In the genomic region with DNA sequence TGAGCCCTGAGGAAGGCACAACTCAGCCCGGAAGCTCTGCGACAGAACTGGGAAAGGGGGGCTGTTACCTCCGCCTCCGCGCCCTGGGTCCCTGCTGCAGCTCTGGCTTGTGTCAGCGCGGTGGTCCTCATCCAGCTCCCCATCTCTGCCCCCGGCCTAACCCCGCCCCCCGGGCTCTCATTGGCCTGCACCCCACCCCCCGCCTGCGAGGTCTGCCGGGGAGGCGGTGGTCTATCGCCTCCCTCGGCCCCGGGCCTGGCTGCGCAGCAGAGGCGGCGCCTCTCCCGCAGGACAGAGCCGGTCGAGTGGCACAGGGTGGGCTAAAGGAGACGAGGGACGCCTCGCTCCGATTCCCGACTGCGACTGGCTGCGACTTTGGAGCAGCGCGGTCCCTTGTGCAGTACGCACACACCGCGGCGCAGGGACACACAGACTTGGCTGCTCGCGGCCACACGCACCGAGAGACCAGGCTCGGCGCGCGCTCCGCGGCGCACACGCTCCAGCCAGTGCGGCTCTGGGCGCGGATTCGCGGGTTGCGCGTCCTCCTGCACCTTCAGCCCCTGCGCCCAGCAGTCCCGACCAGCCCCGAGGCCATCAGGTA, we compare ENCODE assay signal across 8 mouse cellular contexts. TPM values are rescaled to one million over a fixed set of nuclear protein-coding genes. Genes with fewer than 3 reads are reported as not detected.
DNase-seq lines count a peak whose midpoint lies in the region; ATAC-seq and TF ChIP-seq lines count a peak whose summit lies in the region.

A gene (plus strand): TSS at position 208 of the 601 bp plus-strand sequence.

- H3K4me3 ChIP-seq in ES-E14 (ENCODE audit: insufficient read depth in 1 of 2, low read depth in 1 of 2, low read length in 2 of 2, poor library complexity in 1 of 2, severe bottlenecking in 1 of 2), result peak within 1 kb of the TSS; percentile 68 to 72
- H3K4me3 ChIP-seq in embryonic facial prominence, embryonic 13.5 days, result peak within 1 kb of the TSS; percentile 55
- H3K4me3 ChIP-seq in midbrain, postnatal 0 days (ENCODE audit: low read depth, low read length), result peak within 1 kb of the TSS; percentile 79

- in situ Hi-C loops in ES-E14 (cut with MboI; ENCODE audit: low sequenced_read_pairs in 2 of 2, unreplicated experiment in 2 of 2), result no loop called here

- H3K36me3 ChIP-seq in ES-E14 (ENCODE audit: control insufficient read depth, insufficient read depth, low read length, poor library complexity, severe bottlenecking), result no peaks in the 10 kb centered on the region
- no peaks in the 10 kb centered on the region for H3K36me3 ChIP-seq in embryonic facial prominence, embryonic 13.5 days
- H3K36me3 ChIP-seq in midbrain, postnatal 0 days (ENCODE audit: insufficient read depth, low read length), result no peaks in the 10 kb centered on the region

- H3K27me3 ChIP-seq in embryonic facial prominence, embryonic 13.5 days, result peaks cover 76% of the 10 kb centered on the region
- H3K27me3 ChIP-seq in midbrain, postnatal 0 days (ENCODE audit: insufficient read depth, low read length), result no peaks in the 10 kb centered on the region

- no peaks in the 10 kb centered on the region for H3K9me3 ChIP-seq in ES-E14 (ENCODE audit: control insufficient read depth, insufficient read depth, low read depth, low read length)
- H3K9me3 ChIP-seq in embryonic facial prominence, embryonic 13.5 days, result no peaks in the 10 kb centered on the region
- H3K9me3 ChIP-seq in midbrain, postnatal 0 days (ENCODE audit: low read length), result no peaks in the 10 kb centered on the region

- peak; percentile 35 for DNase-seq in ES-E14 (ENCODE audit: low read depth, low spot score)
- DNase-seq in adrenal gland, postnatal 14 days, result peak; percentile 70
- peak; percentile 40 to 45 for DNase-seq in heart, postnatal 10 days
- DNase-seq in left cerebral cortex, adult 8-10 months (ENCODE audit: low spot score in 2 of 2), result peak; percentile 46 to 70
- DNase-seq in midbrain, postnatal 0 days (ENCODE audit: low spot score), result peak; percentile 90
- DNase-seq in urinary bladder, postnatal 36 days (ENCODE audit: low spot score in 2 of 2), result no peak
- DNase-seq in urinary bladder, adult 18-20 months (ENCODE audit: low spot score in 2 of 2), result no peak

- H3K4me2 ChIP-seq in embryonic facial prominence, embryonic 13.5 days, result peak within 1 kb of the TSS; percentile 96
- peak within 1 kb of the TSS; percentile 72 for H3K4me2 ChIP-seq in midbrain, postnatal 0 days (ENCODE audit: low read depth, low read length, poor library complexity, severe bottlenecking)

- peak; percentile 35; the same call in 1 of the 2 replicates for ATAC-seq in embryonic facial prominence, embryonic 13.5 days (ENCODE audit: insufficient number of reproducible peaks, insufficient read depth, low FRiP score, low TSS enrichment, low read depth)
- peak; percentile 88 for ATAC-seq in midbrain, postnatal 0 days (ENCODE audit: low FRiP score)

- H3K27ac ChIP-seq in ES-E14 (ENCODE audit: insufficient read depth, low read depth, low read length, poor library complexity, severe bottlenecking), result no peak within 1 kb of the TSS
- no peak within 1 kb of the TSS for H3K27ac ChIP-seq in embryonic facial prominence, embryonic 13.5 days
- H3K27ac ChIP-seq in midbrain, postnatal 0 days (ENCODE audit: low read depth, low read length), result peak within 1 kb of the TSS; percentile 91

- peak within 1 kb of the TSS; percentile 52 for H3K9ac ChIP-seq in ES-E14 (ENCODE audit: insufficient read depth, low read depth, low read length, poor library complexity, severe bottlenecking)
- H3K9ac ChIP-seq in embryonic facial prominence, embryonic 13.5 days, result peak within 1 kb of the TSS; percentile 65
- peak within 1 kb of the TSS; percentile 93 for H3K9ac ChIP-seq in midbrain, postnatal 0 days (replicated peaks; ENCODE audit: low read length, poor library complexity, severe bottlenecking)

- WGBS in embryonic facial prominence, embryonic 13.5 days, result under 1% methylated on average over 58 of the region's 58 CpGs
- WGBS in midbrain, postnatal 0 days, result under 1% methylated on average over 54 of the region's 58 CpGs

- no peak for TF ChIP-seq CTCF in midbrain, postnatal 0 days (IDR thresholded peaks at IDR 0.05)

- intact Hi-C loops in heart, postnatal 10 days (cut with DNase I), result loop anchor here (5.0 kb wide), 1 partner anchor 60 kb away; no protein-coding TSS in a partner anchor

- H3K4me1 ChIP-seq in ES-E14 (ENCODE audit: control insufficient read depth in 2 of 2, insufficient read depth in 2 of 2, low read length in 2 of 2, poor library complexity in 1 of 2), result no peaks in the 10 kb centered on the region
- peaks cover 21% of the 10 kb centered on the region for H3K4me1 ChIP-seq in embryonic facial prominence, embryonic 13.5 days
- peaks cover 31% of the 10 kb centered on the region for H3K4me1 ChIP-seq in midbrain, postnatal 0 days (ENCODE audit: insufficient read depth, low read length)

TF ChIP-seq in ES-E14, 5 proteins besides CTCF, POLR2A, EP300 and RAD21:
- TF ChIP-seq CHD2 (IDR thresholded peaks at IDR 0.05; ENCODE audit: low read depth, low read length) (no peak), ZC3H11A (IDR thresholded peaks at IDR 0.05; ENCODE audit: borderline replicate concordance, low read depth, low read length) (no peak), MAFK (IDR thresholded peaks at IDR 0.05; ENCODE audit: insufficient read depth, low read depth, low read length) (no peak), HCFC1 (IDR thresholded peaks at IDR 0.05; ENCODE audit: borderline replicate concordance, insufficient read depth, low read length) (no peak), ZNF384 (IDR thresholded peaks at IDR 0.05; ENCODE audit: low read depth, low read length) (no peak)

RNA-seq across cellular contexts. Expression of the gene that starts here (rescaled TPM):
- total RNA-seq in ES-E14 (2012; rRNA removed), result 2.0 and 5.3 TPM in 2 replicates
- total RNA-seq in adrenal gland, postnatal 14 days (2021), result 29.5 and 37.0 TPM in 2 replicates
- polyA plus RNA-seq in embryonic facial prominence, embryonic 13.5 days (2015; fragmentation: Nextera tagmentation; extraction: Ambion mirVana), result 1.0 and 1.3 TPM in 2 replicates
- total RNA-seq in heart, postnatal 10 days (2021), result 1 to 10 TPM; 7.7 to 8.3 TPM
- total RNA-seq in left cerebral cortex, adult 8-10 months (2022), result 100 to 1,000 TPM; 119 to 131 (median 123) TPM
- 207 and 209 TPM in 2 replicates for total RNA-seq in midbrain, postnatal 0 days (2014; rRNA removed)
- polyA plus RNA-seq in midbrain, postnatal 0 days (2015; fragmentation: Nextera tagmentation; extraction: Ambion mirVana), result 68.6 and 72.5 TPM in 2 replicates

Comparison
In these comparisons a context has a peak if more than half of its experiments do, and no peak if none do; other contexts are left out.
1. RNA of the gene that starts here (polyA plus RNA-seq): 68.6 to 72.5 TPM in midbrain, postnatal 0 days; 1.0 to 1.3 TPM in embryonic facial prominence, embryonic 13.5 days; every median in the first group is over 10 times any median in the second.
2. DNase-seq: peak in ES-E14 (single experiment), adrenal gland, postnatal 14 days (single experiment), heart, postnatal 10 days (2 of 2), left cerebral cortex, adult 8-10 months (2 of 2) and midbrain, postnatal 0 days (single experiment); none in urinary bladder, postnatal 36 days (0 of 2) and urinary bladder, adult 18-20 months (0 of 2).
3. Peak in every context shown above with its lines, with median percentiles within 50 percentile points of each other: H3K4me3 ChIP-seq and H3K9ac ChIP-seq.